Mouse (Mus musculus): ENCODE measurements around the gene Fbxo48.

Fbxo48 gene

GRCm38 (mm10) chr11:16967806-16968205, 16.6 kb downstream of the Fbxo48 start:
- in situ Hi-C loops (cut with MboI, MseI), result loop anchor here (25.0 kb wide), 1 partner anchor 194 kb away; the partner anchor contains the start of gene Ppp3r1

DNA sequence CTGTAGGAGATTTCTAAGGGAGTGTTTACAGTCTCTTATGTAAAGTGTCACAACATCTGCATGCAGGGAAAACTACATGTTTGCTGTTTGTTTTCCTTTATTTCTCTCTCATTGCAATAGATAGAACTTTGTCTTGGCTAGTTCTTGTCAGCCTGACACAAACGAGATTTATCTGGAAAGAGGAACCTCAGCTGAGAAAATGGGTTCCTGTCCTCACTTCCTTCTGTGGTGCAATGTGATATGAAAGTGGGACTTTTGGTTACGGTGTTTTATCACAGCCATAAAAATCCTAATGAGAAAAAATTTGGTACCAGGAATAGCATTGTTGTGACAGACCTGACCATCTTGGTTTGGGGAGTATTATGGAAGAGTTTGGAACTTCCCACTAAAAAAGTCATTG, 18.5 kb downstream of the Fbxo48 start:
- in situ Hi-C loops (cut with MboI, MseI), result loop anchor here (25.0 kb wide), 1 partner anchor 193 kb away; the partner anchor contains the start of gene Ppp3r1

DNA sequence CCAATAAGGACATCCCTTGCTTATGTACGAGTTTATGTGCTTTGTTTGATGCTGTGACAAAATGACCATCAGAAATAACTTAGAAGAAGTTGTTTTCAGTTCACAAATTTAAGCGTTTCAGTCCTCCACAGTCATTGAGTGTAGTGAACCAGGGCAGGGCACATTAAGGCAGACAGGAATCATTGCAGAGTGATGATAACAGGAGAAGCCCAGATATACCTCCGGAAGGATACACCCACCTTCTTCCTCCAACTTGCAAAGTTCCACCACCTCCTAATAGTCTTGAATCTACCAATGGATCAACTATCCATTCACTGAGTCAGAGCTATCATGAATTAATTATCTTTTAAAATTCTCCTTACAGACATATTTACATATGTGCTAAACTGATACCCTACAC, 20.9 kb downstream of the Fbxo48 start:
- in situ Hi-C loops (cut with MboI, MseI), result loop anchor here (25.0 kb wide), 1 partner anchor 190 kb away; the partner anchor contains the start of gene Ppp3r1

GRCm38 (mm10) chr11:16973086-16973485, 21.9 kb downstream of the Fbxo48 start:
- in situ Hi-C loops (cut with MboI, MseI), result loop anchor here (25.0 kb wide), 1 partner anchor 189 kb away; the partner anchor contains the start of gene Ppp3r1

DNA sequence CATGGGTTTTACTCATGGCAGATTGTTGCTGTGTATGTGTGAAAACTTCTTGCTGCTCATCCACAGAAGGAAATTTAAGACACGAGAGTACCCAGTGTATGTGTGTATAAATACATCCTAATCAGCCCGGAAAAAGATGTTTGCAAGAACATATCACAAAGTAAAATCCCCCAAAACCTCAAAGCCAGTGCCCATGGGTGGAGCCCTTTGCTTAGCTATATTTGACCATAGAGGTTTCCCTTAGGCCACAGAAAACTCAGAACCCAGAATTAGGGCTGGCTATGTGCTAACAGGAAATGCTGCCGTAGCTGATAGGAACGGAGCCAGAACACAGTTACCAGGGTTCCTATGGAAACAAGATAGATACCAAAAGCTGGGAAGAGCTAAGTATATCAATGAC, 25.8 kb downstream of the Fbxo48 start:
- in situ Hi-C loops (cut with MboI, MseI), result no loop called here

DNA sequence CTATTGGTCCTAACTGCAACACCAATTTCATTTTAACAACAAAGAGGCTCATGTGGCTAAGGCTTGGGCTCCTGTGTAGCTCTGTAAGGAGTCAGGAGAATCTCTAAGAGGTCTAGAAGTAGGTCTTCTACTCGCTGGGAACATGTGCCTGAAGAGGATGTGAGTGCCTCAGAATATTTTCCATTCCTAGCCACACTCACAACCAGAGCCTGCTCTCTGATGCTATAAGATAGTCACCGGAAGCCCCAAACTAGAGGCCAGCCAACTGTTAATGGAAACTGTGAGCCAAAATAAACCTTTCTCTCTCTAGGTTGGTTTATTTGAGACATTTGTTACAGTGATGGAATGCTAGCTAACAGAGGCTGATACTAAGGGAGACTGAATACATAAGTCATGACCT, 26.4 kb downstream of the Fbxo48 start:
- in situ Hi-C loops (cut with MboI, MseI), result no loop called here

DNA sequence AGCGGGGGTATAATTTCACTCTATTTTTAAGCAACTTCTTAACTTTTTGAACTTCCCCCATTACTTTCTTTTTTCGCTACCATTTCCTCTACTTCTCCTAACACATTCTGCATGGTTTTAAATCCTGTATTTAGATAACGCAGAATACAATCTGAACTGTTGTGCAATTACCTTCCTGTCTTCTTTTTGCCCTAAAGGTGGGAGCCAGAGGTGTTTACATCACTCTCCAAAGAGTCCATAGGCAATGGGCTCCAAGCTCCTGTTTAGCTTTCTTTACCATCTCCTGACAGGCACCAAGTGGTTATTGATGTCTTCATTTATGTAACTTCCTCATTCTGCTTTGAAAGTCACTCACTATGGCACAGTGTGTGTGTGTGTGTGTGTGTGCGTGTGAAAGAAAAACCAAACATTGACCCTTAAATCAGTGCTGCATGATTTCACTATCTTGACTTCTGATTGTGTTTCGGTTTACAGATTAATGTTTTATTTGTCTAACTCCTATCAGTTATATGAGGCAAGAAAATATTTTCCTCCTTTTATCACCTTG, 27.1 kb downstream of the Fbxo48 start:
- in situ Hi-C loops (cut with MboI, MseI), result no loop called here

- in situ Hi-C loops (cut with MboI, MseI), result no loop called here
Measured at GRCm38 (mm10) chr11:16986550-16987187, 35.5 kb downstream of the Fbxo48 start.

DNA sequence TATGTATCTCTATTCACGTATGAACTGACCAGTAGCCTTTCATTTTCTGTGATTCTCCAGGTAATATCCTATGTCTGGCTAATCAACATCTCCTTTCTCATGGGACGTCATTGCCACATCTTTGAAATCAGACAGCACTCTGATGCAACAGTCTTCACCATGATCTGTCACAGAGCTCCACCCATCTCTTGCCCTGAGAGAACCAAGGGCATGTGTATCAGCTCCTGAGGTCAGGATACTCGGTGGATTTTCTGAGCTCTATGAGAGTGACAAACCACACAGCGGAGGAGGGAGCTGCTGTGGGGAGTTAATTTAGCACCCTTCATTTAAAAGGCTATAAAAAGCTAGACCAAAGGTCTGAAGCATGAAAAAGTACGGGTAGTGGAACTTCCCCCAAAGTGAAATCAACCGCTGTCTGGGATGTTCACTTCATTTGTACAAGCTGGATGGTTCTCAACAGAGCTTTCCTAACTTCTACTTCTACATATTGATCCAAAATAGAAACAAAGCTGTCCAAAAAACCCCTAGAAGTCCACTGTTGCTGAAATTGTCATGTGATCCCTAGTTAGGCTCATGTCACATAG, 36.7 kb downstream of the Fbxo48 start:
- in situ Hi-C loops (cut with MboI, MseI), result no loop called here

DNA sequence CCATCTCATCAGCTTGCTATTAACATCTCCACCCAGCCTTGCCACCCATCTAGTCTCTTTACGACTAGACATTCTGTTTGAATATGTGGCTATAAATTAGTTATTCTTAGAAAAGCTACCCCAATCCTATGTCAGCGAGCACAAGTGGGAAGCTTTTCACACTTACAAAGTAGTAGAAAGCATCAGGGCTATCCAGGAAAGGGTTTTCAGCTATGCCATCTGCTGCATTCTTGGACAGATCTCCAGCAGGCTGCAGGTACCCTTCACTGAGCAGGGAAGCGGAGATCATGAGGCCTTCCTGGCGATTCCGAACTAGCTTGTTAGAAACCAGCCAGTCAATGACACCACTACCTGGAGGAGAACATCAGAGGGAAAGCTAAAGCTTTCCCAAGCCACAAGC, 38.7 kb downstream of the Fbxo48 start:
- in situ Hi-C loops (cut with MboI, MseI), result no loop called here

- in situ Hi-C loops (cut with MboI, MseI), result no loop called here
Measured at GRCm38 (mm10) chr11:16992880-16993279, 41.7 kb downstream of the Fbxo48 start.

- in situ Hi-C loops (cut with MboI, MseI), result no loop called here
Measured at GRCm38 (mm10) chr11:16996818-16997217, 45.6 kb downstream of the Fbxo48 start.

DNA sequence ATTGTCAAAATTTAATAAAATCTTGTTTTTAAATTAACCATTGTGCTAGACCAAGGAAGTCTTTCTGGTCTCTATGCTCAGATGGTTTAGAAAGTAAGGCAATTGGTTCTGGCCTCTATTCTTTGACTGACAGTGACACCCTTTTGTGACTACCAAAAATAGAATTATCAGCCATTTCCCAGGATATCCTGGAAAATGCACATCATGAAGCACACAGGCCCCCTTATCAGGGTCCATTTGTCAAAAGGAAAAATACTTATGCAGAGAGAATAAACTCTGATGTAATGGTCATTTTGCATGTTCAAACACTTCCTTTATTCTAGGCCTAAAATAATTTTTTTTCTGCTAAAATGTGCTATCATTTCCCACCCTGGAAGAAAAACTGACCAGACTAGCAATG, 46.3 kb downstream of the Fbxo48 start:
- in situ Hi-C loops (cut with MboI, MseI), result no loop called here

GRCm38 (mm10) chr11:16999387-16999786, 48.2 kb downstream of the Fbxo48 start:
- in situ Hi-C loops (cut with MboI, MseI), result no loop called here

DNA sequence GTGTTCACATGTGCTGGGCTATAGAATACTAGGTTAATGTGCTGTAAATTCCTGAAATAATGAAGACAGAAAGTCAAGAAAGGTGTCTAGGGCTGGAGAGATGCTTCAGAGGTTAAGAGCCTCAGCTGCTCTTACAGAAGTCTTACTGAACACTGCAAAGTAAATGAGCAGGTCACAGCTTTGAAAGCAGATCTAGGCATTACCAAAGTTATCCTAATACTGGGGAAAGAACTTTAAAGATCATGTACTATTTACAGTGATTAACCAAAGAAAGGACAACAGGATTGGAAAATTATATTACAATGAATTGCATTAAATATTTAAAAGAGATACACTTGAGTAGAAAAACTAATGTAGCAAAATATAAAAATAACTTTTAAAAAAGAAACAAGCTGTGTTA, 48.8 kb downstream of the Fbxo48 start:
- in situ Hi-C loops (cut with MboI, MseI), result loop anchor here (5.0 kb wide), 2 partner anchors 212 to 283 kb away; partner anchors contain the start of gene Pno1

GRCm38 (mm10) chr11:17000353-17001334, 49.5 kb downstream of the Fbxo48 start:
- in situ Hi-C loops (cut with MboI, MseI), result loop anchor here (5.0 kb wide), 2 partner anchors 212 to 283 kb away; partner anchors contain the start of gene Pno1

GRCm38 (mm10) chr11:17002739-17003373, 51.7 kb downstream of the Fbxo48 start:
- in situ Hi-C loops (cut with MboI, MseI), result loop anchor here (5.0 kb wide), 2 partner anchors 209 to 286 kb away; partner anchors contain the start of gene Pno1

- in situ Hi-C loops (cut with MboI, MseI), result loop anchor here (5.0 kb wide), 2 partner anchors 209 to 286 kb away; partner anchors contain the start of gene Pno1
Measured at GRCm38 (mm10) chr11:17003757-17004156, 52.6 kb downstream of the Fbxo48 start.
